Mouse (Mus musculus): ENCODE data around the gene Ntrk1. TPM values are rescaled to one million over a fixed set of nuclear protein-coding genes. Genes with fewer than 3 reads are reported as not detected.
A peak's percentile ranks its signal among the peaks of the same experiment; 100 is the strongest.

Ntrk1 gene
- polyA plus RNA-seq, 1 experiment from 2014 or later: 0.97 TPM

DNA sequence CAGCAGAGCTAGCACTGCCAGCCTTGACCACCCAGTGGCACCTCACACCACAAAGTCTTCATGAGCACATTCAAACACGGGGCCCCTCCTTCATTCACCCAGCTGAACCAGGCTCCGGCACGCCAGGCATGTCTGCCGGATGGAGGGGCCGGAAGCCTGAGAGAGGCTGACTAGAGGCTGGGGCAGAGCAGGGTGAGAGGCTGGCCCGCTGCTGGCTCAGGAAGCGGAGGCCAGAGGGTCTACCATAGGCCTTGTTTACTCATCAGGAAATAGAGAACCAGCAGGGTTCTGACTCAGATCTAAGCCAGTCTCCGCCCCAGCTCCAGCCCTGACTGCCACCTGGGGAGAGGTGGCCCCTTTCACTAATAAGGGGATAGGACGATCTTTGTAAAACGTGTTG lies 29.9 kb downstream of the Ntrk1 start:
- ATAC-seq (ENCODE audit: insufficient number of reproducible peaks, insufficient read depth, low FRiP score, low read depth): no peak; the same call in 1 of the 2 replicates
- WGBS: 19% methylated on average over 10 of the region's 10 CpGs
- no peak overlapping the region for H3K4me3 ChIP-seq (ENCODE audit: low read depth, low read length)
- H3K9me3 ChIP-seq (ENCODE audit: control insufficient read depth, low read depth, low read length): no peaks in the 10 kb centered on the region
- no peaks in the 10 kb centered on the region for H3K36me3 ChIP-seq (ENCODE audit: control insufficient read depth, insufficient read depth, low read length)
- H3K27me3 ChIP-seq (ENCODE audit: control insufficient read depth, insufficient read depth, low read length): no peaks in the 10 kb centered on the region
- H3K4me1 ChIP-seq (ENCODE audit: control insufficient read depth, insufficient read depth, low read length): peaks cover 41% of the 10 kb centered on the region
- no peak overlapping the region for H3K9ac ChIP-seq (replicated peaks; ENCODE audit: low read depth, low read length)
- H3K27ac ChIP-seq (ENCODE audit: low read length): peak overlapping the region; percentile 95
- H3K4me2 ChIP-seq (replicated peaks; ENCODE audit: low read depth, low read length): peak overlapping the region; percentile 37

DNA sequence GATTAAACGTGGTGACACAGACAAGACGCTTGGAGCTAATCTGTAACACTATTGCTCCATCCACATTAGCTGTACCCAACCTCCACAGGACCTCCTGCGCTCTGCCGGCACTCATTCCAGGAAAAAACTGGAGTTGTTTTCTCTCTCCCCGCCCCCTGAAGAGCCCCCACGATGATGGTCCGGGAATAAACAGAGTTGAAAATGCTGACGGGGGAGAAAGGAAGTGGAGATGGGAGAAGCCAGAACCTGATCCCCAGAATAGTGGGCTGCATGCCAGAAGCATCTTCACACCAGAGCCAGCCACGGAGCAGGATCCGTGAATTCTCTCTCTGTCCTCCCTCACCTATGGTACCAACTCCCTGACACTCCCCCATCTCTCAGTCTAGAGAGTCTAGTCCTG lies 30.5 kb downstream of the Ntrk1 start:
- peak overlapping the region; percentile 11; the same call in 1 of the 2 replicates for H3K4me3 ChIP-seq (ENCODE audit: low read depth, low read length)
- H3K4me2 ChIP-seq (replicated peaks; ENCODE audit: low read depth, low read length): peak overlapping the region; percentile 37
- H3K27ac ChIP-seq (ENCODE audit: low read length): peak overlapping the region; percentile 95
- H3K27me3 ChIP-seq (ENCODE audit: control insufficient read depth, insufficient read depth, low read length): no peaks in the 10 kb centered on the region
- ATAC-seq (ENCODE audit: insufficient number of reproducible peaks, insufficient read depth, low FRiP score, low read depth): peak; percentile 3; the same call in 1 of the 2 replicates
- H3K36me3 ChIP-seq (ENCODE audit: control insufficient read depth, insufficient read depth, low read length): peaks cover 3% of the 10 kb centered on the region
- H3K9me3 ChIP-seq (ENCODE audit: control insufficient read depth, low read depth, low read length): no peaks in the 10 kb centered on the region
- 15% methylated on average over 10 of the region's 10 CpGs for WGBS
- peaks cover 41% of the 10 kb centered on the region for H3K4me1 ChIP-seq (ENCODE audit: control insufficient read depth, insufficient read depth, low read length)
- H3K9ac ChIP-seq (replicated peaks; ENCODE audit: low read depth, low read length): no peak overlapping the region; the same call in 1 of the 2 replicates

DNA sequence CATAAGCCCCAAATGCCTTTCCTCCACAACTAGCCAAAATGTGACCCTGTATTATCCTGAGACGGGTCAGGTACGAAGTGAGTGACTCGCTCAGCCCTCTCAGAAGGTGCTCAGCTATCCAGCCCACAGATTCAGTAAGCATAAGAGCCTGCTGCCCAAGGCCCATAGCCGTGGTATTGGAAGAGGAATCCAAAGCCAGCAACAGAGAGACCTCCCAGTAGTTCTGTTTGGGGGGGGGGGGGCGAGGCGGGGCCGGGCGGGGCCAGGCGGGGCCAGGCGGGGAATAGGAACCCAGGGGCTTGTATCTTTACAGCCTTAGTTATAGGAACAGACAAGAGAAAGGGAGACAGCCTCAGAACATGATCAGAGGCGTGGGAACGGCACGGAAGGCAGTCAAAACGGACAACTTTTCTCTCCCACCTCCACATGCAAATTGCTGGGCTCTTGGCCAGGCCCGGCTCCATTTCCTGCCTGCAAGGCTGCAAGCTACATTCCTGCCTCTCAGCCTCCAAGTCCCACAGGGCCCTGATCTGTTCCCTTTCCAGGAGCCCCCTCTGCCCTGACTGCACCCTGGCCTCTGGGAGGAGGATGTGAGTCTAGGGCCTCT lies 31.2 kb downstream of the Ntrk1 start:
- peaks cover 42% of the 10 kb centered on the region for H3K4me1 ChIP-seq (ENCODE audit: control insufficient read depth, insufficient read depth, low read length)
- peak overlapping the region; percentile 11; the same call in 1 of the 2 replicates for H3K4me3 ChIP-seq (ENCODE audit: low read depth, low read length)
- H3K36me3 ChIP-seq (ENCODE audit: control insufficient read depth, insufficient read depth, low read length): peaks cover 3% of the 10 kb centered on the region
- ATAC-seq (ENCODE audit: insufficient number of reproducible peaks, insufficient read depth, low FRiP score, low read depth): peak; percentile 65
- H3K9me3 ChIP-seq (ENCODE audit: control insufficient read depth, low read depth, low read length): no peaks in the 10 kb centered on the region
- H3K27ac ChIP-seq (ENCODE audit: low read length): peak overlapping the region; percentile 95
- no peak overlapping the region; the same call in 1 of the 2 replicates for H3K9ac ChIP-seq (replicated peaks; ENCODE audit: low read depth, low read length)
- H3K4me2 ChIP-seq (replicated peaks; ENCODE audit: low read depth, low read length): peak overlapping the region; percentile 37
- H3K27me3 ChIP-seq (ENCODE audit: control insufficient read depth, insufficient read depth, low read length): no peaks in the 10 kb centered on the region
- WGBS: 22% methylated on average over 9 of the region's 15 CpGs

GRCm38 (mm10) chr3:87763202-87763601 lies 31.8 kb downstream of the Ntrk1 start:
- Histone ChIP-seq H3K4me2 (replicated peaks; ENCODE audit: low read depth, low read length) (peak overlapping the region; percentile 37), H3K9me3 (ENCODE audit: control insufficient read depth, low read depth, low read length) (no peaks in the 10 kb centered on the region), H3K27ac (ENCODE audit: low read length) (peak overlapping the region; percentile 95), H3K4me3 (ENCODE audit: low read depth, low read length) (no peak overlapping the region), H3K27me3 (ENCODE audit: control insufficient read depth, insufficient read depth, low read length) (no peaks in the 10 kb centered on the region), H3K4me1 (ENCODE audit: control insufficient read depth, insufficient read depth, low read length) (peaks cover 44% of the 10 kb centered on the region), H3K9ac (replicated peaks; ENCODE audit: low read depth, low read length) (no peak overlapping the region; the same call in 1 of the 2 replicates), H3K36me3 (ENCODE audit: control insufficient read depth, insufficient read depth, low read length) (peaks cover 3% of the 10 kb centered on the region)
- ATAC-seq (ENCODE audit: insufficient number of reproducible peaks, insufficient read depth, low FRiP score, low read depth): no peak
- WGBS: 39% methylated on average over 4 of the region's 4 CpGs

DNA sequence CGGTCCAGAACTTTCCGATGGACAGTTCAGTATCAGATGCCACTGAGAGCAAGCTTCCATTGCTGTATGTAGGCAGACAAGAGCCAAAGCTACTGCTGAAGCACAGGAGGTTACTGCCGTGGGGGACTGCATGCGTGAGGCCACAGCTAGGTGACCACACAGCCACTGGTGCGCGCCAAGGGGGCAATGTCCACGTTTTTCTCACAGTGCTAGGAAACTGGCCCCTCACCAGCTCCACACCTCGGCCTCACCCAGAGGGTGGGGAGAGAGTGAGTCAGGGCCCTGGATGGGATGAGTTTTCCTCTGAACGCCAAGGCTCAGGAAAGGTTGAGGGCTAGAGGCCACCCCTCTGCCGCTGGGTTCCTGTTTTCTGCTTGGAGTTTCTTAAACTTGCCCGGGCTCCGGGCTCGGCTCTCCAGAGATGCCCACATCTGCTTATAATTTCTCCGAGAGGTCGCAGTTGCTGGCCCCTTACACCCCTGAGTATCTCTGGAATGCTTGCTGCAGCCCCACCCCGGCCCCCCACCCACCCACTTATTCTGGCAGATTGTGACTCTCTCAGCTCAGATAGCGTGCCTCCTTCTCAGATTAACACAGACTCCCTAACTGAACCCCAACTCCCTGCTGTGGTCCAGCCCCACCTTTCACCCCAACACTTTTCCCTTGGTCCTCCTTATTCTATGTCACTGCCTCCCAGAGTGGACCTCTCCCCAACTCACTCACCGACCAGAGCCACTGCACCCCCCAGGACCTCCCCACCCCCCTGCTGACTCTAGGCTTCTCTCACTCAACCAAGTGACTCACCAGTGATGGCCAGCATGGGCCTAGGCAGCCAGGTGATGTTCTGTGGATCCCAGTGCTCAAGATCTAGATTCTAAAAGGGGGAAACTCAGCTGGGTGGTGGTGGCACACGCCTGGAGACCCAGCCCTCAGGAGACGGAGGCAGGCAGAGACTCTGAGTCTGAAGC lies 33.3 kb downstream of the Ntrk1 start:
- H3K4me1 ChIP-seq (ENCODE audit: control insufficient read depth, insufficient read depth, low read length): peaks cover 33% of the 10 kb centered on the region
- no peak overlapping the region for H3K4me3 ChIP-seq (ENCODE audit: low read depth, low read length)
- peaks cover 3% of the 10 kb centered on the region for H3K36me3 ChIP-seq (ENCODE audit: control insufficient read depth, insufficient read depth, low read length)
- H3K27me3 ChIP-seq (ENCODE audit: control insufficient read depth, insufficient read depth, low read length): no peaks in the 10 kb centered on the region
- H3K9ac ChIP-seq (replicated peaks; ENCODE audit: low read depth, low read length): no peak overlapping the region
- no peaks in the 10 kb centered on the region for H3K9me3 ChIP-seq (ENCODE audit: control insufficient read depth, low read depth, low read length)
- no peak overlapping the region for H3K27ac ChIP-seq (ENCODE audit: low read length)
- 67% methylated on average over 20 of the region's 20 CpGs for whole genome bisulfite sequencing
- no peak for ATAC-seq (ENCODE audit: insufficient number of reproducible peaks, insufficient read depth, low FRiP score, low read depth)
- no peak overlapping the region for H3K4me2 ChIP-seq (replicated peaks; ENCODE audit: low read depth, low read length)

- Histone ChIP-seq H3K27ac (ENCODE audit: low read length) (no peak overlapping the region), H3K36me3 (ENCODE audit: control insufficient read depth, insufficient read depth, low read length) (peaks cover 3% of the 10 kb centered on the region), H3K27me3 (ENCODE audit: control insufficient read depth, insufficient read depth, low read length) (no peaks in the 10 kb centered on the region), H3K4me3 (ENCODE audit: low read depth, low read length) (no peak overlapping the region), H3K9ac (replicated peaks; ENCODE audit: low read depth, low read length) (no peak overlapping the region), H3K4me2 (replicated peaks; ENCODE audit: low read depth, low read length) (no peak overlapping the region), H3K4me1 (ENCODE audit: control insufficient read depth, insufficient read depth, low read length) (peaks cover 14% of the 10 kb centered on the region), H3K9me3 (ENCODE audit: control insufficient read depth, low read depth, low read length) (no peaks in the 10 kb centered on the region)
- WGBS: 36% methylated on average over 5 of the region's 5 CpGs
- ATAC-seq (ENCODE audit: insufficient number of reproducible peaks, insufficient read depth, low FRiP score, low read depth): no peak
These were observed 36.3 kb downstream of the Ntrk1 start for GRCm38 (mm10) chr3:87758641-87759040.

DNA sequence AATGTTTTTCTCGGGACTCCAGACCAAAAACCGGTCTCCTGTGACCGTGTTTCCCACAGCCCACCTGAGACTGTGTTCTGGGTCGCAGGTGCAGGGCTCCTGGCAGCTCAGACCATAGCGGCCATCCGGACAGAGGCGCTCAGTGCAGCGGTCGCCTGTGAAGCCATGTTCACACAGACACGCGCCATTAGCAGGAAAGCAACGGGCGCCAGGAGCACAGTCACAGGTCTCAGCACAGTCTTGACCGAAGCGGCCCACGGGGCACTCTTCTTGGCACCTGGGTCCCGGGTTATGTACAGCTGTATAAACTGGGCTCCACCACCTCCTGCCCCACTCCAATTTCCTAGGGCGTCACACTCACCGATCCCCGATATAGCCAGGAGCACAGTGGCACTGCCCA lies 38.5 kb downstream of the Ntrk1 start:
- Histone ChIP-seq H3K4me3 (ENCODE audit: low read depth, low read length) (no peak overlapping the region), H3K4me2 (replicated peaks; ENCODE audit: low read depth, low read length) (peak overlapping the region; percentile 33; the same call in 1 of the 2 replicates), H3K9ac (replicated peaks; ENCODE audit: low read depth, low read length) (no peak overlapping the region), H3K4me1 (ENCODE audit: control insufficient read depth, insufficient read depth, low read length) (0 out of 2 replicates have a peak, but pooled peaks cover 3% of the 10 kb centered on the region), H3K9me3 (ENCODE audit: control insufficient read depth, low read depth, low read length) (no peaks in the 10 kb centered on the region), H3K27ac (ENCODE audit: low read length) (no peak overlapping the region), H3K36me3 (ENCODE audit: control insufficient read depth, insufficient read depth, low read length) (peaks cover 7% of the 10 kb centered on the region), H3K27me3 (ENCODE audit: control insufficient read depth, insufficient read depth, low read length) (no peaks in the 10 kb centered on the region)
- 0 out of 2 replicates have a peak, but pooled peaks have one; percentile 3 for ATAC-seq (ENCODE audit: insufficient number of reproducible peaks, insufficient read depth, low FRiP score, low read depth)
- WGBS: 52% methylated on average over 20 of the region's 20 CpGs

- H3K4me3 ChIP-seq (ENCODE audit: low read depth, low read length): no peak overlapping the region
- H3K4me2 ChIP-seq (replicated peaks; ENCODE audit: low read depth, low read length): peak overlapping the region; percentile 33; the same call in 1 of the 2 replicates
- H3K27me3 ChIP-seq (ENCODE audit: control insufficient read depth, insufficient read depth, low read length): no peaks in the 10 kb centered on the region
- 6% methylated on average over 24 of the region's 24 CpGs for WGBS
- H3K9me3 ChIP-seq (ENCODE audit: control insufficient read depth, low read depth, low read length): no peaks in the 10 kb centered on the region
- no peak overlapping the region for H3K27ac ChIP-seq (ENCODE audit: low read length)
- H3K36me3 ChIP-seq (ENCODE audit: control insufficient read depth, insufficient read depth, low read length): peaks cover 10% of the 10 kb centered on the region
- ATAC-seq (ENCODE audit: insufficient number of reproducible peaks, insufficient read depth, low FRiP score, low read depth): peak; percentile 83
- 0 out of 2 replicates have a peak, but pooled peaks cover 3% of the 10 kb centered on the region for H3K4me1 ChIP-seq (ENCODE audit: control insufficient read depth, insufficient read depth, low read length)
- no peak overlapping the region for H3K9ac ChIP-seq (replicated peaks; ENCODE audit: low read depth, low read length)
These were observed 39.0 kb downstream of the Ntrk1 start for GRCm38 (mm10) chr3:87755964-87756363.

Measured in stomach, embryonic 14.5 days (tissue).